ENCODE assay signal across 8 mouse cellular contexts in genomic region chr12:32378528-32379295, GRCm38 (mm10). TPM values are rescaled to one million over a fixed set of nuclear protein-coding genes. Genes with fewer than 3 reads are reported as not detected.
DNase-seq lines count a peak whose midpoint lies in the region; ATAC-seq lines count a peak whose summit lies in the region.

Gene Ccdc71l (plus strand): TSS chr12:32378704.

- peak; percentile 87 for ATAC-seq in frontal cortex, adult (ENCODE audit: low TSS enrichment)

- peaks cover 21% of the 10 kb centered on the region for H3K4me1 ChIP-seq in hindbrain, embryonic 10.5 days (replicated peaks)

- H3K9me3 ChIP-seq in hindbrain, embryonic 10.5 days, result no peaks in the 10 kb centered on the region

- peak; percentile 74 for DNase-seq in MEL-GATA-1-ER (ENCODE audit: extremely low read depth, low read depth)
- peak; percentile 87 for DNase-seq in cerebellum, adult 9-10 months
- DNase-seq in hindbrain, embryonic 10.5 days (ENCODE audit: low spot score), result peak; percentile 89
- peak; percentile 79 to 85 for DNase-seq in layer of hippocampus, postnatal 10 days (ENCODE audit: low spot score in 2 of 2)
- peak; percentile 91 for DNase-seq in lung, postnatal 10 days
- DNase-seq in ovary, postnatal 36 days (ENCODE audit: low spot score), result peak; percentile 83
- DNase-seq in thymus, postnatal 25 days, result peak; percentile 88

- H3K36me3 ChIP-seq in hindbrain, embryonic 10.5 days, result peaks cover 5% of the 10 kb centered on the region; the same call in 1 of the 2 replicates

- H3K4me3 ChIP-seq in hindbrain, embryonic 10.5 days, result peak within 1 kb of the TSS; percentile 77

- no peaks in the 10 kb centered on the region for H3K27me3 ChIP-seq in hindbrain, embryonic 10.5 days (ENCODE audit: insufficient read depth, poor library complexity, severe bottlenecking)

- under 1% methylated on average over 78 of the region's 78 CpGs for WGBS in hindbrain, embryonic 10.5 days

- peak within 1 kb of the TSS; percentile 97 for H3K27ac ChIP-seq in hindbrain, embryonic 10.5 days

RNA-seq across cellular contexts. Expression of gene Ccdc71l, which starts in this region (rescaled TPM):
- 2.6 and 3.0 TPM in 2 replicates for polyA plus RNA-seq in hindbrain, embryonic 10.5 days (2016; fragmentation: Nextera tagmentation; extraction: Ambion mirVana)
- 10 to 100 TPM; 20.3 to 22.6 TPM for total RNA-seq in layer of hippocampus, postnatal 10 days (2021)

Comparison
In these comparisons a context has a peak if more than half of its experiments do, and no peak if none do; other contexts are left out.
1. Peak in every context shown above with its lines: DNase-seq, ATAC-seq, H3K4me3 ChIP-seq and H3K27ac ChIP-seq.